Mouse (Mus musculus) cerebral cortex, adult 2 months (tissue): ENCODE measurements around the gene Cebpz.

Source experiments
- WGBS: fragments of 180-500 bp; shearing (Covaris S2); methylation state at CpG from one replicate; pipeline ENCODE4 v1.1.7; 2018; 5-methylcytosine and 5-hydroxymethylcytosine counted together

The Cebpz gene

DNA sequence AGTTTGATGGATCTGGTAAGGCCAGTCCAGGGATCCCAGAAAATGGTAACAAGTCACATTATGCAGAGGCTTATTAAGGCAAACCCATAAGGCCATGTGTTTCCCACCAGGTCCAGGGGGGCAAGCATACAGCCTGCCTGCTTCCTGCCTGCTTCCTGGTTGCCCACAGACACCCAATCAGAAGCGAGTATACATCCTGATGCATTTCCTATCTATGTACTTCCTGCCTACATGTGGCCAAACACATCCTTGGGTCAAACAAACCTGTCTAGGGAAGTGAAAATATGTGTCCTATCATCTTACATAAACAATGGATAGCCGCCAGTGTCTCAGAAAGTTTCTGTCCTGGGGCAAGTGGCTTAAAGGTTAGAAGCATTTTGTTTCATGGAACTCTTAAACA lies 33.7 kb downstream of the Cebpz start:
- 80% methylated on average over 2 of the region's 2 CpGs for WGBS

DNA sequence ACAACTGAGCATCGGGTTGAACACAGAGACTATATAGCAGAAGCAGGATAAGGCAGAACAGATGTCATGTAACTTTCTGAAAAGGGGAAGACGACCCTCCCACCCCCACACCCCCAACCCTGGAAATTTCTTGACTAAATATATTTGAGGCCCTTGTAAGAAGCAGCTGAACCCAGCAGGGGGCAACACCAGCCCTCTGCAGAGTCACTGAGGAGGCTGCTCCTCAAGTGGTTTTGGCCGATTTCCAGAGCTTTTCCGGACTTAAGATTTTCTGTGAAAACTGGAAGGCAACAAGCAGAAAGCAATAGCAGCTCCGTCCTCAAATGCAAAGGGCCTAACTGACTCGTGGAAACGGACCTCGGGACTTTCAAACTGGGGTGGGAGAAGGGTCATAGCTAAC lies 41.5 kb downstream of the Cebpz start:
- 12% methylated on average over 8 of the region's 8 CpGs for WGBS

DNA sequence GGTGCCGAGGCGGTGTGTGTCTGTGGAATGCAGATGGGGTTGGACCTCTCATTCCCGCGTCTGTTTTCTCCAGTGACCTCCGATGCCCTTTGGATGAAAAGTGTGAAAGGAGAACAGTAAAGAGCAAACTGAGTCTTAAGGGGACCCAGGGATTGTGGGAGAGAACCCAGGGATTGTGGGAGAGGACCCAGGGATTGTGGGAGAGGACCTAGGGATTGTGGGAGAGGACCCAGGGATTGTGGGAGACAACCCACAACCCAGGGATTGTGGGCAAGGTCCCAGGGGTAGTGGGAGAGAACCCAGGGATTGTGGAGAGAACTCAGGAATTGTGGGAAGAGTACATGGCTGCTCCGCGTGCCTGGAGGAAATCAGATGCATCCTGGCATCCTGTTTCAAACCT lies 41.9 kb downstream of the Cebpz start:
- WGBS: 78% methylated on average over 7 of the region's 7 CpGs

DNA sequence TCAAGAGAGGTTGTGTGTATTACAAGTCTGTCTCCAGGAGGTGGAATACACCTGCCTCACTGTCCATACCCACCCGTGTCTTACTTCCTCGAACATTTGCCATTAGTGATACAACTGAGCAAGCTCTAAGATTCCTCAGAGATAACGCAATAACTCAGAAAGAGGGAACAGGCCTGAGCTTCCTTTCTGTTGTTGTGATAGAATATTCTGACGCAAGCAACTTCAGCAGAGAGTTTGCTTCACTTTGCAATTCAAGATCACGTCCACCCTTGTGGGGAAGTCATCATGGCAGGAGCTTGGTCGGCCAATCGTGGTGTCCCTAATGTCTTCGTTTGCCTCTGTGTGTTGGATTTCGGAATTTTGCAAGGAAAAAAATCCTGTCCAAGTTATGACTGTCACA lies 45.8 kb downstream of the Cebpz start:
- 83% methylated on average over 9 of the region's 9 CpGs for WGBS

DNA sequence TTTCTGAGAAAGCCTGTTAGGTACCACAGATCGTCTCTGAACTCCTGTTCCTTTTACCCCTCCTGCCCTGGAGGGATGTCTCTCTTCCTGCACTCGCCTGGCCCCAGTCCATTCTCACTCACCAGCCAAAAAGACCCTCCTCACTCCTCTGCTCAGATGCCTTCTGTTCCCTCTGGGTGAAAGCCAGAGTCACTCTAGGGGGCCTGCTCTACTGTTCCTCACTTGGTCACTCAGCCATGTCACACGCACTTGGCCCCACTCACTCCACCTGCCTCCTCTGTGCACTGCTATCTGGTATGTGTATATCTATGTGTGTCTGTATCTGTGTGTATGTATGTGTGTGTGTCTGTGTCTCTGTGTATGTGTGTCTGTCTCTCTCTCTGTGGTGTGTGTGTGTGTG lies 47.7 kb downstream of the Cebpz start:
- WGBS: 63% methylated on average over 3 of the region's 3 CpGs

DNA sequence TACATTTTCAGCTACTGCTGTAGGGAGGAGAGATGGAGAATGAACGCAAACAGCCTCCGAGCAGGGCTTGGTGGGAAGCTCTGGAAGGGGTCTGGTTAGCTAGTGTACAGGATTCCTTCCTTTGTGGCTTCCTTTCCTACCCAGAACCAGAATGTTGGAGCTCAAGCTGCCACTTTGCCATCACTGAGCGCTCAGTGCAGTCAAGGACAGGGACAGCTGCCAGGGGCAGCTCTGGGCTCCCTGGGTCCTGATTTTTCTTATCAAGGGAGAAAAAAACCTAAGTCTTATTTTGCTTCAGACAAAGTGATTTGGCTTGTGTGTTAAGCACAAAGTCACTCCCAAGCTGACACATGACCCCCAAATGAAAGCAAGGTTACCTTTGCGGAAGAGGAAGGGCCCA lies 48.3 kb downstream of the Cebpz start:
- WGBS: 89% methylated on average over 4 of the region's 4 CpGs

DNA sequence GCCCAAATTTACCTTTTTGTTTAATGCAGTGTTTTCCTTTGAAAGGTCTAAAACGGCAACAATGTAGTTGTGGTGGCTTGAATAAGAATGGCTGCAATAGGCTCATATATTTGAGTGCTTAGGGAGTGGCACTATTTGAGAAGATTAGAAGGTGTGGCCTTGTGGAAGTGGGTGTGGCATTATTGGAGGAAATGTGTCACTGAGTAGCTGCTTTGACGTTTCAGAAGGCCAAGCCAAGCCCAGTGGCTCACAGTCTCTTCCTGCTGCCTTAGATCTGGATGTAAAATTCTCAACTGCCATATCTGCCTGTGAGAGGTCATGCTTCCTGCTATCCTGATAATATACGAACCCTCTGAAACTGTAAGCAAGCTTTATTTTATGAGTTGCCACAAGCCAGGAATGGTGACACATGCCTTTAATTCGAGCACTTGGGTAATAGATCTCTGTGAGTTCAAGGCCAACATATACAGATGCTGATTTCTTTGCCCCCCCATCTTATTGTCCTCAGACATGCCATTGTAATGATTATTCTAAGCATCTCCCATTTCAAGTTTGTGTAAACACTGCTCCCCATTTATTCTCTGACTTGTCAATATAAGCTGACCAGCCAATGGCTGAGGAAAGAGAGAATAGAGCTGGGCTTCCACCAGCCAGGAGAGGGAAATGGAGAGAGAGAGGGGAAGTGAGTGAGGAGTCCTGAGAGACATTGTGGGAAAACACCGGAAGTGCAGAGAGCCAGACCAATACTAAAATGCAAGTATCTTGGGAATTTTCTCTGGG lies 51.4 kb downstream of the Cebpz start:
- 83% methylated on average over 5 of the region's 5 CpGs for WGBS

DNA sequence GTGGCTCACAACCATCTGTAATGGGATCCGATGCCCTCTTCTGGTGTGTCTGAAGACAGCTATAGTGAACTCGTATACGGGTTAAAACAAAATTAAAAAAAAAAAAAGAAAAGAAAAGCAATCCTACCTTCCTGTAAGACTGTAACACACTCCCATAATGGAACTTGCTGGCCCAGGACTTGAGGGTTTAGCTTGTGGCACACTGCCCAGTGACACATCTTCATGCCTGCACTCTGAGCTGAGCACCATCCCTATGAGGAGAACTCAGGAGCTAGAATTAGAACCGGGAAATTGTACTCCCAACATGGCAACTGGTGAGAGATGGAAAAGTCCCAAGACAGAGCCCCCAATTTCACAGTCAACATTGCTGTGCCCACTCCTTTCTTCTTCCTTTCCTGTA lies 53.6 kb downstream of the Cebpz start:
- 86% methylated on average over 4 of the region's 4 CpGs for WGBS

DNA sequence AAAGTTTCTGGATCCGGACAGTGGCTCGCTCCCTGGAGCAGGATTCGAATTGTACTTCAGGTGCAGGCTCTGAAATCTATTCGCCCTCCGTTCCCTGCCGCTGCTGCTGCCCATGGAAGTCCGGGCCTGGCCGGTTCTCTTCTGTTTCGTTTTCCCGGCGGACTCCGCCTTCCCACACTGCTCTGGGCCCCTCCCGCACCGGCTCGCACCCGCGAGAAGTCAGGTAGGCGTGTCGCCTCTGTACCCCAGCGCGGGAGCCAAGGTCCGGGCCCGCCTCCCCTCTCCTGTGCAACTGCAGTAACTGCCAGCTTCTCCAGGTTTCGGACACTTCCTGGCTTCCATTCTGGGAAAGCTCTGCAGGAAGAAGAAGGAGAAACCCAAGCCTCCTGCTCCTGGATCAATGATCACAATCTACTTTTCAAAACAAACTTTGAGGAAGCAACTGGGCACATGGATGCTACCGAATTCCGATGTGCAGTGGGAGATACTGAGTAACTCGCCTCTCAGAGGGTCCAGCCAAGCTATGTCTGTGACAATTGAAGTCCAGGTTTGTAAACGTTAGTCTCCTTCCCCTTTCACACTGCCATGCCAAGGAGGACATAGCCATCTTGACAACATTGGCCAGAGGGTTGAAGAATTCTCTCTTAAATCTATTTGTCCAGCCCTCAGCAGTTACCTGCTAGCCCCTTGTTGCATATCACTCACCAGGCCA lies 54.3 kb downstream of the Cebpz start, which contains the start of gene Eif2ak2:
Gene Eif2ak2, minus strand, starts transcription at position 173 of the 712 bp plus-strand sequence.
- 5% methylated on average over 28 of the region's 28 CpGs for WGBS

DNA sequence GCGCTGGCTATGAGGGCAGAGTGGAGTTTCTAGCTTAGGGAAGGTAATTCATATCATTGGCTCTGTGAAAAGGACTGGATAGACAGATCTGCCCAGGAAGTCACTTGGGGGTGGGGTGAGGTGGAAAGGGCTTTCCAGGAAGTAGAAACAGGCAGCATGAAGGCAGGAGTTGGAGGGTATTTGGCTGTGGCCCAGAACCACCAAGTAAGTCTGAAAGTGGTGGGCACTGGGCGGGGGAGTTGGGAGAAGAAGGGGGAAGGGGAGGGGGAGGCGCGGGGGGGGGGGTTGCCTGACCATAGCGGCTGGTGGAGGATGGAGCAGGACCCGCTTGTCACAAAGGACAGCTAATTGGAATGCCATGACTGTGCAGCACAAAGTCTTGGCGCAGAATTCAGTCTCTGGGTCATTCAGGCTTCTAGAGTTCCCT lies 55.0 kb downstream of the Cebpz start:
- WGBS: 8% methylated on average over 6 of the region's 7 CpGs

DNA sequence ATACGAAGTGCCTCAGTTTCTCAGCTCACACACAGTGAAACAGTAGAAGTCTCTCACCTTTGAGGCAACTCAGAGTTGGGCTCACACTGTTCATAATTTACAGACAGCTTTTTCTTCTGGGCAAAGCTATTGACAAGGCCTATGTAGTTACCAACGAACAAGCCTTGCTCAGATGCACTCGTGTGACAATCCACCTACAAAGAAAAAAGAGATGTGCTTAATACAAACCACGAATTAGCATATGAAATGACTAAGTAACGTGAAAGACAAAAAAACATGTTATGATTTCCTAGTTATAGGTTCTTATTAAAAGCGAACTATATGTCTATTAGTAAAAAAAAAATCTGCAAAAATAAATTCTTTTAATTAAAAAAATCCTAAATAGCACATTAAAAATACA lies 63.0 kb downstream of the Cebpz start:
- 88% methylated on average over 6 of the region's 6 CpGs for WGBS
